Mouse (Mus musculus): ENCODE results near the gene Ascc1. TPM values are rescaled to one million over a fixed set of nuclear protein-coding genes. Genes with fewer than 3 reads are reported as not detected.

The Ascc1 gene
- total and polyA plus RNA-seq, 2 experiments from 2014 or later = 13.5 to 50.1 TPM

DNA sequence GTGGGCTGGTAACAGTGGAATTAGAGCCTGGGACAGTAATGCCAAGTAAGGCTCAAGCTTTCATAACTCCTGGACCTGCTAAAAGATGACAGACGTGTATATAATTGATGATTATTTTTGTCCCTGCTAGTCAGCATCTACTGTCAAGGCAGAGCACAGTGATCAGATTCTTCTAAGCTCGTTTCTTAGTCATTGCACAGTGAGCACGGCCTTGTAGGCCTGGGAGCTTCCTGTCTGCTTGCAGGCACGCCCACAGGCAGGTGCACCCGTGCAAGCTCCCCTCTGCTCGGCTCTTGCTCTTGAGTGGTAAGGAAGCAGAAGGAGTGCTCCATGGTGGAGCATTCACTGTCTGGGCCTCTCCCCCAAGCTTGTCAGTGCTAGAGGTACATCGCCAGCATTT is 25.6 kb downstream of the Ascc1 start:
- no peak for TF ChIP-seq CTCF (IDR thresholded peaks at IDR 0.05)
- no peak for DNase-seq (ENCODE audit: low spot score)
- no peaks in the 10 kb centered on the region for H3K36me3 ChIP-seq (ENCODE audit: insufficient read depth, low read length)
- WGBS = 83% methylated on average over 7 of the region's 7 CpGs
- peaks cover 23% of the 10 kb centered on the region for H3K4me1 ChIP-seq (ENCODE audit: insufficient read depth, low read length)
- H3K4me2 ChIP-seq (ENCODE audit: low read depth, low read length, poor library complexity, severe bottlenecking) = no peak overlapping the region
- ATAC-seq (ENCODE audit: low FRiP score) = no peak
- no peak overlapping the region for H3K9ac ChIP-seq (replicated peaks; ENCODE audit: low read length, poor library complexity, severe bottlenecking)
- no peaks in the 10 kb centered on the region for H3K27me3 ChIP-seq (ENCODE audit: insufficient read depth, low read length)
- H3K4me3 ChIP-seq (ENCODE audit: low read depth, low read length) = no peak overlapping the region
- no peaks in the 10 kb centered on the region for H3K9me3 ChIP-seq (ENCODE audit: low read length)
- 0 out of 2 replicates have a peak overlapping the region, but pooled peaks have one; percentile 4 for H3K27ac ChIP-seq (ENCODE audit: low read depth, low read length)

DNA sequence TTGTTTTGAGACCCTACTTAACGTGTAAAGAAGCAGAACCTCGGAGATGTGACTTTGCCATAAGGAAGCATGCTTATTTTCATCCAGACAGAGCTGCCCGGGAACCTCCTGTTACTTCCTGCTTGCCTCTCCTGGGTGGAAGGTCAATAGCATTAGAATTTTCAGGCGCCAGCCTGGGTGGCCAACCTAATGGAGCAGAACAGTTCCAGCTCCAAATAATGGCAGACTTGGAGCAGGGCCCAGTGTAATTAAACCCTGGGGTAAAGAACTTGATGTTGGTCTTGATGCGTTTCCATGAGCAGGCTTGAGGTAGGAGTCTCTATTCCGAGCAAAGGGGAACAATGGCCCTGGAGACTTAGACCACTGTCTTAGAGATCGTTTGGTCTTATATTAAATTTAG is 26.4 kb downstream of the Ascc1 start:
- no peak for TF ChIP-seq CTCF (IDR thresholded peaks at IDR 0.05)
- no peak for ATAC-seq (ENCODE audit: low FRiP score)

DNA sequence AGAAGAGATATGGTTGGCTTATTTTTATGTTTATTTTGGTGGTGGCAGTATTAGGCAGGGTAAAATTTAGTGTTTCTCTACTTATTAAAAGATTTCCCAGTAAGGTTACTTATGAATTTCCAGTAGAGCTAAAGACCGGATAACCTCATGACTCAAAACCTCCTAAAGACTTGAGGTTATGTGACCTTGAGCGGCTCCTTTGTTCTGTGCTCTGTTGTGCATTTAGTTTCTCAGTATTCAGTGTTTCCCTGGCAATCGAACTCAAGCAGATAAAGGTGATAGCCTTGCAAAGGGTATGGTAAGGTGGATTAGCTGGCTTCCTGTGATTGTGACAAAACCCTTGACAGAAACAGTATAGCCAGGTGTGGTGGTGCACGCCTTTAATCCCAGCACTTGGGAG is 26.8 kb downstream of the Ascc1 start:
- WGBS = 89% methylated on average over 4 of the region's 4 CpGs
- H3K27ac ChIP-seq (ENCODE audit: low read depth, low read length) = no peak overlapping the region
- no peak overlapping the region for H3K9ac ChIP-seq (replicated peaks; ENCODE audit: low read length, poor library complexity, severe bottlenecking)
- no peak for DNase-seq (ENCODE audit: low spot score)
- no peak overlapping the region for H3K4me2 ChIP-seq (ENCODE audit: low read depth, low read length, poor library complexity, severe bottlenecking)
- no peaks in the 10 kb centered on the region for H3K27me3 ChIP-seq (ENCODE audit: insufficient read depth, low read length)
- peaks cover 23% of the 10 kb centered on the region for H3K4me1 ChIP-seq (ENCODE audit: insufficient read depth, low read length)
- H3K4me3 ChIP-seq (ENCODE audit: low read depth, low read length) = no peak overlapping the region
- ATAC-seq (ENCODE audit: low FRiP score) = no peak
- no peaks in the 10 kb centered on the region for H3K36me3 ChIP-seq (ENCODE audit: insufficient read depth, low read length)
- no peak for TF ChIP-seq CTCF (IDR thresholded peaks at IDR 0.05)
- H3K9me3 ChIP-seq (ENCODE audit: low read length) = no peaks in the 10 kb centered on the region

More for the DNA sequence above, 26.4 kb downstream of the Ascc1 start:
- Histone ChIP-seq H3K9me3 (ENCODE audit: low read length) (no peaks in the 10 kb centered on the region), H3K27ac (ENCODE audit: low read depth, low read length) (no peak overlapping the region), H3K4me3 (ENCODE audit: low read depth, low read length) (no peak overlapping the region), H3K4me2 (ENCODE audit: low read depth, low read length, poor library complexity, severe bottlenecking) (no peak overlapping the region), H3K36me3 (ENCODE audit: insufficient read depth, low read length) (no peaks in the 10 kb centered on the region), H3K4me1 (ENCODE audit: insufficient read depth, low read length) (peaks cover 23% of the 10 kb centered on the region), H3K27me3 (ENCODE audit: insufficient read depth, low read length) (no peaks in the 10 kb centered on the region), H3K9ac (replicated peaks; ENCODE audit: low read length, poor library complexity, severe bottlenecking) (no peak overlapping the region)
- 53% methylated on average over 7 of the region's 7 CpGs for WGBS
- DNase-seq (ENCODE audit: low spot score) = peak; percentile 42

DNA sequence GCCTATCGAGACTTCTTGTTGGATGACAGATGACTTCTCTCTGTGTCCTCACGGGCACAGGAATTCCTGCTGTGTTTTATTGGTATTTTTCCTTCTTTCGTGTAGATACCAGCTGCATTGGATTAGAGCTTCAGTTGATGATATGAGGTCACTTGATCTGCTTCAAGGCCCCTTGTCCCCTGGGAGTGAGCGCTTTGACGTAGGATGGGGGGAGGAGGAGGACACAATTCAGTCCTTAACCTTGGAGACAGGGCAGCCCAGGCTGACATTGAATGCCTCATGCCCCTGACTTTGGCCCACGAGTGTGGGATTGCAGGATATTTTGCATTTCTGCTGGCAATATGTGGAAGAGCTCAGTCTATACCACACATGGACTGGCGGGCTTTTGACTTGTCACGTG is 29.0 kb downstream of the Ascc1 start:
- ATAC-seq (ENCODE audit: low FRiP score) (no peak; the same call in 1 of the 2 replicates), DNase-seq (ENCODE audit: low spot score) (no peak)
- H3K4me2 ChIP-seq (ENCODE audit: low read depth, low read length, poor library complexity, severe bottlenecking) = no peak overlapping the region
- H3K9ac ChIP-seq (replicated peaks; ENCODE audit: low read length, poor library complexity, severe bottlenecking) = no peak overlapping the region
- H3K4me3 ChIP-seq (ENCODE audit: low read depth, low read length) = no peak overlapping the region
- 66% methylated on average over 8 of the region's 8 CpGs for WGBS
- no peaks in the 10 kb centered on the region for H3K36me3 ChIP-seq (ENCODE audit: insufficient read depth, low read length)
- H3K27me3 ChIP-seq (ENCODE audit: insufficient read depth, low read length) = no peaks in the 10 kb centered on the region
- peak overlapping the region; percentile 77; the same call in 1 of the 2 replicates for H3K27ac ChIP-seq (ENCODE audit: low read depth, low read length)
- TF ChIP-seq CTCF (IDR thresholded peaks at IDR 0.05) = no peak
- no peaks in the 10 kb centered on the region for H3K9me3 ChIP-seq (ENCODE audit: low read length)
- peaks cover 22% of the 10 kb centered on the region for H3K4me1 ChIP-seq (ENCODE audit: insufficient read depth, low read length)

DNA sequence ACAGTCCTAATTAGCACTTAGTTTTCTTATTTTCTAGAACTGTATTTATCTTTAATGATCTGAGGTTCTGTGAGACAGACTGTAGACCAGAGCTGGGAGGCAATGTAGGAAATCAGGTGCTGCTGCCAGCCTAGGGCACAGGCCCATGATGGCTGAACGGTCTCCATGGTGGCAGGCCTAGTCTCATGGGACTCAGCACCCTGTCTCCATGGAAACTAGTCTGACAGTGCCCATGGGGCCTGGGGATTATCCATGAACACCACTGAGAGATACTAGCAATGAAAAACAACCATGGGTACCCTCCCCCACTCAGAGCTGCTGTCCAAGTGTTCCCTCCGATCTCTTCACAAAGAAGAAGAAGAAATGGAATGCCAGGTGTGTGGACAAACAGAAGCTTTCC is 29.4 kb downstream of the Ascc1 start:
- TF ChIP-seq CTCF (IDR thresholded peaks at IDR 0.05) = no peak
- Histone ChIP-seq H3K4me3 (ENCODE audit: low read depth, low read length) (no peak overlapping the region), H3K9me3 (ENCODE audit: low read length) (no peaks in the 10 kb centered on the region), H3K4me1 (ENCODE audit: insufficient read depth, low read length) (peaks cover 18% of the 10 kb centered on the region), H3K36me3 (ENCODE audit: insufficient read depth, low read length) (no peaks in the 10 kb centered on the region), H3K27ac (ENCODE audit: low read depth, low read length) (peak overlapping the region; percentile 77), H3K27me3 (ENCODE audit: insufficient read depth, low read length) (no peaks in the 10 kb centered on the region), H3K9ac (replicated peaks; ENCODE audit: low read length, poor library complexity, severe bottlenecking) (no peak overlapping the region), H3K4me2 (ENCODE audit: low read depth, low read length, poor library complexity, severe bottlenecking) (no peak overlapping the region)
- WGBS = 23% methylated on average over 2 of the region's 2 CpGs
- ATAC-seq (ENCODE audit: low FRiP score) (peak; percentile 71), DNase-seq (ENCODE audit: low spot score) (peak; percentile 29)

DNA sequence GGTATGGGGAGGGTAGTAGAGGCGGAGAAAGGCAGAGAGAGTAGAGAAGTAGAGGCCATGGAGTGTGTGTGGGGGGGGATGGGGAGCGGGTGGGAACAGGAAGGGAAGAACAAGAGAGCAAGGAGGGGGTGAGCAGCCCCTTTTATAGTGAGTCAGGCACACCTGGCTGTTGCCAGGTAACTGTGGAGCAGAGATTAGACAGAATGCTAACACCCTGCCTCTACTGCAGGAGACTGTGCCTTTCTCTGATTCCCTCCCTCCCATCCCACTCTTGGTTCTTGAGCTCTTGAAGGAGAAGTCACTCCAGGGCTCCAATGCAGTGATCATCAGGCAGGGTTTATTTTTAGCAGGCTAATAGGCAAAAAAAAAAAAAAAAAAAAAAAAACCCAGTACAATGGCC is 30.0 kb downstream of the Ascc1 start:
- Histone ChIP-seq H3K9me3 (ENCODE audit: low read length) (no peaks in the 10 kb centered on the region), H3K36me3 (ENCODE audit: insufficient read depth, low read length) (no peaks in the 10 kb centered on the region), H3K9ac (replicated peaks; ENCODE audit: low read length, poor library complexity, severe bottlenecking) (no peak overlapping the region), H3K27me3 (ENCODE audit: insufficient read depth, low read length) (no peaks in the 10 kb centered on the region), H3K27ac (ENCODE audit: low read depth, low read length) (peak overlapping the region; percentile 77), H3K4me3 (ENCODE audit: low read depth, low read length) (no peak overlapping the region), H3K4me2 (ENCODE audit: low read depth, low read length, poor library complexity, severe bottlenecking) (no peak overlapping the region), H3K4me1 (ENCODE audit: insufficient read depth, low read length) (peaks cover 12% of the 10 kb centered on the region)
- ATAC-seq (ENCODE audit: low FRiP score) (peak; percentile 48; the same call in 1 of the 2 replicates), DNase-seq (ENCODE audit: low spot score) (no peak)
- no peak for TF ChIP-seq CTCF (IDR thresholded peaks at IDR 0.05)
- WGBS = 25% methylated on average over 2 of the region's 2 CpGs
